21 mouse cellular contexts compared by ENCODE assay signal in the genomic region with DNA sequence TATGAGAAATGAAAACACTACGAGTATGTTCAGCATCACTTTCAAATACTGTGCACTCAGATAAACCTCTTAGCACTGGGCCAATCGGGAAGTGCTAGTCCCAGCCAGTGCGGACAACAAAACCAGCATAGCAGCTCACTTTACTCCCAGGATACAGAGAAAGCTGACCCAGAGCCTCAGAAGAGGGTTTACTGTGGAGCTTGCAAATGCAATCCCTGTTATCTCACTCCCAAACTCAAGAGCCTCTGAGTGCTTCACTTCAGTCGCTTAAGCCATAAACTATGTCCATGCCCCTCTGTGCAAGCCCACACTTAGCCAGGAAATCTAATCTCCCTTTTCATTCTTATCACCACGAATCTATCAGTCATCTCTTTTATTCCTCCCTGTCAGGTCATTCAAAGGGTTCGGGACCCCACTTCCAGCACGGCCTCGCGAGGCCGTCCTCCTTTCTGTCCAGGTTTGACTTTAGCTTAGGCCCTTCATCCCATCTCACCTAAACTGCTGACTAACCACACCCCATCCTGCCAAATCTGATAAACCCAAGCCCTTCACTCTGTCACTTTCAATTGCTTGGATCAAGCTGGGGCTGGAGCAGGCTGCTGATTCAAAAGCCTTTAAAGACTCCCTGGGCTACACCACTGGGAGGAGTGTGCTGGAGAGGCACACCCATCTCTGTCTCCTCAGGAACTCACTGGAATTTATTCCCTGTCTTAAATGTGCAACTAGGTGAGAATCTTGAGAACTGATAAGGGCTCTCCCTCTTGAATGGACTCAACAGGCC. TPM values are rescaled to one million over a fixed set of nuclear protein-coding genes. Genes with fewer than 3 reads are reported as not detected.
DNase-seq lines count a peak whose midpoint lies in the region; ATAC-seq and TF ChIP-seq lines count a peak whose summit lies in the region.
"Had no signal": no experiment of that assay in that cellular context is flagged by ENCODE, and none has a peak within 500 bp of the region (broad histone marks: within the 10 kb centered on the region; RNA-seq: fewer than 3 reads in every experiment).

No protein-coding gene starts in this region.

- H3K9ac ChIP-seq in intestine, embryonic 15.5 days = no peak overlapping the region
- no peak overlapping the region for H3K9ac ChIP-seq in intestine, postnatal 0 days (ENCODE audit: low read depth, low read length)
- H3K9ac ChIP-seq in lung, embryonic 14.5 days = no peak overlapping the region
- no peak overlapping the region for H3K9ac ChIP-seq in midbrain, postnatal 0 days (replicated peaks; ENCODE audit: low read length, poor library complexity, severe bottlenecking)
- H3K9ac ChIP-seq: forebrain, embryonic 13.5 days; heart, embryonic 15.5 days had no signal

- H3K27ac ChIP-seq in intestine, embryonic 15.5 days = no peak overlapping the region
- no peak overlapping the region for H3K27ac ChIP-seq in intestine, postnatal 0 days (ENCODE audit: low read depth, low read length)
- 0 out of 2 replicates have a peak overlapping the region, but pooled peaks have one; percentile 16 for H3K27ac ChIP-seq in lung, embryonic 14.5 days (ENCODE audit: low read depth)
- no peak overlapping the region for H3K27ac ChIP-seq in midbrain, postnatal 0 days (ENCODE audit: low read depth, low read length)
- H3K27ac ChIP-seq: forebrain, embryonic 13.5 days; heart, embryonic 15.5 days; left cerebral cortex, adult 2 months; midbrain, embryonic 10.5 days had no signal

- H3K4me3 ChIP-seq in intestine, embryonic 15.5 days (replicated peaks) = no peak overlapping the region
- H3K4me3 ChIP-seq in intestine, postnatal 0 days (ENCODE audit: low read depth, low read length) = no peak overlapping the region
- no peak overlapping the region for H3K4me3 ChIP-seq in lung, embryonic 14.5 days (ENCODE audit: low read depth, low read length)
- no peak overlapping the region for H3K4me3 ChIP-seq in midbrain, postnatal 0 days (ENCODE audit: low read depth, low read length)
- H3K4me3 ChIP-seq: forebrain, embryonic 13.5 days; heart, embryonic 15.5 days; left cerebral cortex, adult 2 months; midbrain, embryonic 10.5 days had no signal

- ATAC-seq in intestine, embryonic 15.5 days = peak; percentile 45
- no peak for ATAC-seq in intestine, postnatal 0 days
- peak; percentile 54; the same call in 1 of the 2 replicates for ATAC-seq in lung, embryonic 14.5 days (ENCODE audit: insufficient read depth)
- ATAC-seq in midbrain, postnatal 0 days (ENCODE audit: low FRiP score) = no peak
- ATAC-seq: forebrain, embryonic 13.5 days; hindbrain, embryonic 16.5 days had no signal

- 53% methylated on average over 10 of the region's 10 CpGs for WGBS in intestine, embryonic 15.5 days
- 65% methylated on average over 10 of the region's 10 CpGs for WGBS in intestine, postnatal 0 days
- WGBS in lung, embryonic 14.5 days = 42% methylated on average over 10 of the region's 10 CpGs
- 60% methylated on average over 10 of the region's 10 CpGs for WGBS in midbrain, postnatal 0 days

- peak; percentile 27 for DNase-seq in lung, embryonic 14.5 days
- DNase-seq in lung, postnatal 14 days = no peak
- peak; percentile 42 for DNase-seq in WW6 (ENCODE audit: low read depth, low spot score)
- DNase-seq in lung, postnatal 25 days (ENCODE audit: low spot score) = peak; percentile 45
- DNase-seq in midbrain, postnatal 0 days (ENCODE audit: low spot score) = no peak
- DNase-seq in gastrocnemius, postnatal 4 days (ENCODE audit: low spot score in 2 of 2) = no peak
- DNase-seq: B cell, adult 2 months; cerebellum, adult 8-10 months; gastrocnemius, postnatal 10 days; heart, postnatal 4 days; kidney, adult 2 months; left cerebral cortex, postnatal 4 days; thymus, postnatal 14 days had no signal

- peaks cover 11% of the 10 kb centered on the region; the same call in 1 of the 2 replicates for H3K4me1 ChIP-seq in intestine, embryonic 15.5 days (replicated peaks)
- H3K4me1 ChIP-seq in intestine, postnatal 0 days (replicated peaks; ENCODE audit: control insufficient read depth, insufficient read depth, low read length) = no peaks in the 10 kb centered on the region
- peaks cover 12% of the 10 kb centered on the region; the same call in 1 of the 2 replicates for H3K4me1 ChIP-seq in lung, embryonic 14.5 days (ENCODE audit: insufficient read depth)
- H3K4me1 ChIP-seq in midbrain, postnatal 0 days (ENCODE audit: insufficient read depth, low read length) = no peaks in the 10 kb centered on the region
- H3K4me1 ChIP-seq: forebrain, embryonic 13.5 days had no signal

- no peaks in the 10 kb centered on the region for H3K36me3 ChIP-seq in intestine, embryonic 15.5 days
- no peaks in the 10 kb centered on the region for H3K36me3 ChIP-seq in intestine, postnatal 0 days (ENCODE audit: control insufficient read depth, insufficient read depth)
- H3K36me3 ChIP-seq in lung, embryonic 14.5 days (ENCODE audit: insufficient read depth) = 0 out of 2 replicates have a peak, but pooled peaks cover 7% of the 10 kb centered on the region
- H3K36me3 ChIP-seq in midbrain, postnatal 0 days (ENCODE audit: insufficient read depth, low read length) = no peaks in the 10 kb centered on the region
- H3K36me3 ChIP-seq: heart, embryonic 15.5 days had no signal

- H3K27me3 ChIP-seq in intestine, embryonic 15.5 days (replicated peaks) = no peaks in the 10 kb centered on the region
- no peaks in the 10 kb centered on the region for H3K27me3 ChIP-seq in intestine, postnatal 0 days (replicated peaks; ENCODE audit: control insufficient read depth, insufficient read depth, low read length)
- H3K27me3 ChIP-seq in lung, embryonic 14.5 days (ENCODE audit: insufficient read depth, low read length) = no peaks in the 10 kb centered on the region
- no peaks in the 10 kb centered on the region for H3K27me3 ChIP-seq in midbrain, postnatal 0 days (ENCODE audit: insufficient read depth, low read length)
- H3K27me3 ChIP-seq: forebrain, embryonic 13.5 days had no signal

- no peak overlapping the region for H3K4me2 ChIP-seq in intestine, embryonic 15.5 days (replicated peaks)
- no peak overlapping the region for H3K4me2 ChIP-seq in intestine, postnatal 0 days (replicated peaks; ENCODE audit: low read depth)
- H3K4me2 ChIP-seq in lung, embryonic 14.5 days = no peak overlapping the region
- H3K4me2 ChIP-seq in midbrain, postnatal 0 days (ENCODE audit: low read depth, low read length, poor library complexity, severe bottlenecking) = no peak overlapping the region
- H3K4me2 ChIP-seq: forebrain, embryonic 13.5 days; heart, embryonic 15.5 days; liver, embryonic 11.5 days had no signal

- TF ChIP-seq CTCF in intestine, postnatal 0 days (IDR thresholded peaks at IDR 0.05; ENCODE audit: low read depth) = no peak
- no peak for TF ChIP-seq CTCF in lung, embryonic 14.5 days (IDR thresholded peaks at IDR 0.05; ENCODE audit: low read depth)
- no peak for TF ChIP-seq CTCF in midbrain, postnatal 0 days (IDR thresholded peaks at IDR 0.05)

- H3K9me3 ChIP-seq in intestine, embryonic 15.5 days = no peaks in the 10 kb centered on the region
- no peaks in the 10 kb centered on the region for H3K9me3 ChIP-seq in intestine, postnatal 0 days (ENCODE audit: control insufficient read depth)
- no peaks in the 10 kb centered on the region for H3K9me3 ChIP-seq in lung, embryonic 14.5 days (ENCODE audit: low read depth, low read length)
- no peaks in the 10 kb centered on the region for H3K9me3 ChIP-seq in midbrain, postnatal 0 days (ENCODE audit: low read length)
- H3K9me3 ChIP-seq: forebrain, embryonic 13.5 days; heart, embryonic 15.5 days; midbrain, embryonic 10.5 days had no signal

RNA-seq across cellular contexts. Expression of gene Rai14, which starts 46.1 kb away (rescaled TPM):
- 16.8 and 17.4 TPM in 2 replicates for polyA plus RNA-seq in intestine, embryonic 15.5 days (2015; fragmentation: Nextera tagmentation; extraction: Ambion mirVana)
- polyA plus RNA-seq in intestine, postnatal 0 days (2015; fragmentation: Nextera tagmentation; extraction: Ambion mirVana) = 6.2 and 6.9 TPM in 2 replicates
- polyA plus RNA-seq in lung, embryonic 14.5 days (2014; fragmentation: Nextera tagmentation; extraction: Ambion mirVana) = 73.1 and 74.7 TPM in 2 replicates
- 9.0 TPM in 2 replicates for total RNA-seq in midbrain, postnatal 0 days (2014; rRNA removed)
- polyA plus RNA-seq in midbrain, postnatal 0 days (2015; fragmentation: Nextera tagmentation; extraction: Ambion mirVana) = 2.7 and 4.3 TPM in 2 replicates
- total RNA-seq in gastrocnemius, postnatal 4 days (2021) = 10 to 100 TPM; 15.7 to 19.3 TPM

Comparison
In these comparisons a context has a peak if more than half of its experiments do, and no peak if none do; other contexts are left out.
1. ATAC-seq: peak in intestine, embryonic 15.5 days (single experiment) and lung, embryonic 14.5 days (single experiment); none in intestine, postnatal 0 days (single experiment) and midbrain, postnatal 0 days (single experiment).
2. DNase-seq: peak in lung, embryonic 14.5 days (single experiment), WW6 (single experiment) and lung, postnatal 25 days (single experiment); none in lung, postnatal 14 days (single experiment), midbrain, postnatal 0 days (single experiment) and gastrocnemius, postnatal 4 days (0 of 2).